Mouse (Mus musculus) frontal cortex, postnatal 36 days (tissue): Measurements from ENCODE around the gene AI413582.
A peak's percentile ranks its signal among the peaks of the same experiment; 100 is the strongest.

Source experiments
- DNase-seq, 2 experiments: peaks; one replicate each; pipeline ENCODE4 v3.0.0; 2022; ENCODE audit warnings: low spot score in 2 of 2

AI413582 gene

DNA sequence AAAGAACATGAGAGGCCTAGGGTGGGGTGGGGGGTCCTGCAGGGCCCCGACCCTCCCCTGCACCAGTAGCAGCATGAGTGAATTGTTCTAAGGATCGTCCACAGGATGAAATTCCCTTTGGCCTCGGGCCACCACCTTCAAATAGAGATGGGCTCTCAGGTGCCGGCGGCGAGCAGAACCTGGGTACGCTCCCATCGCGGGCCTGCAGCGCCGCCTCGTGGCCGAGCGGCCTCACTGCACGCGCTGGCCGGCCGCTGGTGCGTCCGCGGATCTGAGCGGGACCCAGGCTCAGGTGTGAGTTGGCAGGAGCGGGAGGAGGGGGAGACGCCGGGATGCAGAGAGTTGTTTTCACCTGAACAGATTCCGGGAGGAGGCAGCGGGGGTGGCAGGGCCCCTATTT is 45.0 kb downstream of the AI413582 start:
- peak; percentile 51 to 54 for DNase-seq

GRCm38 (mm10) chr17:27518700-27519595 is 46.6 kb downstream of the AI413582 start:
- no peak for DNase-seq

GRCm38 (mm10) chr17:27518296-27518695 is 47.3 kb downstream of the AI413582 start:
- no peak for DNase-seq

GRCm38 (mm10) chr17:27513916-27514762 is 51.4 kb downstream of the AI413582 start:
- DNase-seq = no peak
